Mouse (Mus musculus) myocyte (in vitro differentiated cells): ENCODE measurements around the gene Cbx4. TPM values are rescaled to one million over a fixed set of nuclear protein-coding genes. Genes with fewer than 3 reads are reported as not detected.

Source experiments
- H3K27me3 ChIP-seq: one replicate; pipeline ENCODE4 v1.6.1; 2011; ENCODE audit not compliant: control insufficient read depth, insufficient read depth, insufficient read length
- H3K36me3 ChIP-seq: one replicate; pipeline ENCODE4 v1.6.1; 2011; ENCODE audit not compliant: control insufficient read depth, insufficient read depth
- H3K4me2 ChIP-seq: one replicate; pipeline ENCODE4 v1.6.1; 2011; ENCODE audit warnings: low read depth, control low read depth
- H3K4me3 ChIP-seq: one replicate; pipeline ENCODE4 v1.5.1; 2011; ENCODE audit warnings: mild to moderate bottlenecking, control low read depth, moderate library complexity
- H3K79me2 ChIP-seq: one replicate; pipeline ENCODE4 v1.6.1; 2011; ENCODE audit not compliant: control insufficient read depth, insufficient read depth
- H3ac ChIP-seq: one replicate; pipeline ENCODE4 v1.6.1; 2011; ENCODE audit not compliant: control insufficient read depth, insufficient read length
- CEBPB ChIP-seq: IDR thresholded peaks from 2 replicates; pipeline ENCODE4 v1.6.1; 2011; ENCODE audit warnings: mild to moderate bottlenecking, moderate library complexity; ENCODE audit not compliant: poor library complexity, insufficient read depth, severe bottlenecking
- E2F4 ChIP-seq: IDR thresholded peaks from one replicate; pipeline ENCODE4 v1.6.1; 2011; ENCODE audit warnings: mild to moderate bottlenecking, control low read depth, moderate library complexity; ENCODE audit not compliant: insufficient read depth
- MAX ChIP-seq: IDR thresholded peaks from one replicate; pipeline ENCODE4 v1.6.1; 2011; ENCODE audit warnings: low read depth, mild to moderate bottlenecking, control low read depth
- MYOD1 ChIP-seq, 3 experiments: IDR thresholded peaks; one replicate each; pipeline ENCODE4 v1.6.1; 2011; ENCODE audit warnings: control low read depth in 2 of 3, low read depth in 2 of 3, mild to moderate bottlenecking in 2 of 3, moderate library complexity in 1 of 3; ENCODE audit not compliant: insufficient read length in 2 of 3, control insufficient read depth in 1 of 3
- MYOG ChIP-seq, 3 experiments: IDR thresholded peaks; one replicate each; pipeline ENCODE4 v1.6.1; 2011; ENCODE audit warnings: control low read depth in 2 of 3, low read depth in 2 of 3, mild to moderate bottlenecking in 2 of 3; ENCODE audit not compliant: insufficient read length in 2 of 3, control insufficient read depth in 1 of 3, insufficient read depth in 1 of 3
- POLR2A ChIP-seq: IDR thresholded peaks from one replicate; pipeline ENCODE4 v1.6.1; 2011; ENCODE audit warnings: low read depth, mild to moderate bottlenecking, control low read depth, moderate library complexity; ENCODE audit not compliant: insufficient read length
- POLR2AphosphoS2 ChIP-seq: IDR thresholded peaks from one replicate; pipeline ENCODE4 v1.6.1; 2011; ENCODE audit warnings: low read depth, control low read depth; ENCODE audit not compliant: insufficient read length
- REST ChIP-seq: IDR thresholded peaks from one replicate; pipeline ENCODE4 v1.6.1; 2011; ENCODE audit warnings: mild to moderate bottlenecking, control low read depth, moderate library complexity; ENCODE audit not compliant: insufficient read depth, insufficient read length
- SRF ChIP-seq: IDR thresholded peaks from one replicate; pipeline ENCODE4 v1.6.1; 2011; ENCODE audit warnings: low read depth; ENCODE audit not compliant: control insufficient read depth, insufficient read length
- TCF12 ChIP-seq: IDR thresholded peaks from one replicate; pipeline ENCODE4 v1.6.1; 2011; ENCODE audit warnings: mild to moderate bottlenecking, control low read depth; ENCODE audit not compliant: poor library complexity, insufficient read depth, severe bottlenecking
- USF1 ChIP-seq: IDR thresholded peaks from one replicate; pipeline ENCODE4 v1.6.1; 2011; ENCODE audit warnings: low read depth, mild to moderate bottlenecking, control low read depth, moderate library complexity
- polyA plus RNA-seq: library from polyadenylated mRNA; unstranded; fragments of >200 nt; fragmentation: generic; extraction: Trizol; gene quantifications from one replicate; pipeline ENCODE4 v1.2.1, GENCODE M21; 2012; ENCODE audit warnings: missing spikeins

Gene Cbx4
- polyA plus RNA-seq, 1 experiment: 29.9 TPM

DNA sequence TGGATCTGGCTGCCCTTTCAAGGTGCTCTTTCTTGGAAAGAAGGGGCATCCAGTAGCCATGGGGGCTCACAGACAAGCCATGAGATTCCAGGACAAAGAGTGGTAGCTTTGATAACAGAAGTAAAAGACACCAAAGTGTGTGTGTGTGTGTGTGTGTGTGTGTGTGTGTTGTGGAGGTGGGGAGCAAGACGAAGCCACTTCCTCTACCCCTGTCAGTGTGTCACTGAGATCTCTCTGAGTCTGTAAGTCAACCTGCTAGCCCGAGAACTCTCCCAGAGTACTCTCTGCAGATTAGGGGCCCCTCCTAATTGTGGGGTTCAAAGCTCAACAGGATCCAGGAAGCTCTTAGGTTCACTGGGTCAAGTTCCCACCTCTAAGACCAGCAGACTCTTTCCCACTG is 35.7 kb downstream of the Cbx4 start:
- H3K79me2 ChIP-seq: no peaks in the 10 kb centered on the region
- H3K36me3 ChIP-seq: no peaks in the 10 kb centered on the region
- peaks cover 27% of the 10 kb centered on the region for H3K27me3 ChIP-seq
- no peak overlapping the region for H3K4me3 ChIP-seq
- H3K4me2 ChIP-seq: no peak overlapping the region
- H3ac ChIP-seq: no peak overlapping the region
- TF ChIP-seq POLR2AphosphoS2 (no peak), POLR2A (no peak), USF1 (no peak), MYOD1 (IDR thresholded peaks at IDR 0.05; ENCODE audit: control insufficient read depth in 1 of 3, insufficient read length in 2 of 3, low read depth in 2 of 3) (no peak), MYOG (IDR thresholded peaks at IDR 0.05; ENCODE audit: control insufficient read depth in 1 of 3, insufficient read depth in 1 of 3, insufficient read length in 2 of 3, low read depth in 2 of 3) (no peak), E2F4 (no peak), MAX (no peak), REST (no peak), CEBPB (no peak), SRF (no peak), TCF12 (no peak)

DNA sequence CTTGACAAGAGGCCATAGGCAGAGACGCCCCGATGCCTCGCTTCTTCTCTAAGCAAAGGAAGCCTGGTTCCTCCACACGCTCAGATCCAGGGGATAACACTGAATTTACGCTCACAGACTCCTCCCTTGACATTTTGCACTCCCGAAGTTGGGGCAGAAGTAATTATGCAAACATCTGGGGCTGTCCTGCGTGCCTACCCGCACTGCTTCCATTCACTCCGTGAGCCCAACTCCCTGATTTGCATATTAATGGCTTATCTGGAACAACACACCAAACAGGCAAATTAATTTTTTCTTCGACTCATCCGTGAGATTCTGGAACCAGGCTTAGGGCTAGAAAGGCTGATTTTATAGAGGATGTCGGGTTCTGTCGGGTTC is 37.9 kb downstream of the Cbx4 start:
- H3K79me2 ChIP-seq: no peaks in the 10 kb centered on the region
- H3K36me3 ChIP-seq: no peaks in the 10 kb centered on the region
- TF ChIP-seq TCF12: no peak
- TF ChIP-seq CEBPB: no peak
- no peak for TF ChIP-seq REST
- TF ChIP-seq SRF: no peak
- no peak for TF ChIP-seq MAX
- TF ChIP-seq POLR2A: no peak
- no peak overlapping the region for H3K4me2 ChIP-seq
- H3K4me3 ChIP-seq: no peak overlapping the region
- H3ac ChIP-seq: no peak overlapping the region
- H3K27me3 ChIP-seq: peaks cover 36% of the 10 kb centered on the region

DNA sequence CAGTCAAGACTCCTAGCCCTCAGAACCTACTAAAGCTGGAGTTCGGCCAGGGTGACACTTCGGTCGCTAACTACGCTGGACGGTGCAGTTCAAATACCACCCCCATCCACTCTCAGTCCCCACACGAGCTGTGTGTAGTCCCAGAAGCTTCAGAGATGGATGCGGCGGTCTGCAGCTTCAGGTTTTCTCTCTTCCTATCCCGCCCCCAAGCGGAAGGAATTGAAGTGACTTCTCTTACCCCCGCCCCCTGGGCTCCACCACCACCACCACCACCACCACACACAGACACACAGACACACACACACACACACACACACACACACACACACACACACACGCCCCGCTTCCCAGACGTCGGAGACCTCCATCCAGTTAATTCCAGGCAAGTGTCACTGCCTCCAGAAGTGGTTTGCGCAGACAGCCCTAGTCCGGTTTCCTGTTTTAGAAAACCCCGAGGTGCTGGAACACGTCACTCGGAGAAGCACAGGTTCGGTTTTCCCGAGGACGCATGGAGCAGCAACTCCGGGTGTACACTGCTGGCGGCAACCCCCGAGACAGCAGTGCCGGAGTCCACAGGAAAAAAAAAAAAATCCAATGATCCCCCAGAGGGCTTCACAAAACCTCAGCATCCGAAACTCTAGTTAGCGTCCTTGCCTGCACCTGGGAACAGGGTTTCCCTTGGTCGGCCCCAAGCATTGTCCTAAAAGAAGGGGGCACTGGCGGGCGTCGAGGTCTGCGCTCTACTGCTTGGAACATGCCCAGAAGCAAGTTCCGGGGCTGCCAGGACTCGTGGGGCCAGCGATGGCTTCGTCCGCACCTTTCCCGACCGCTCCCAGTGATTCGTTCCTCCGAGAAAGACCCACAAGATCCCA is 38.5 kb downstream of the Cbx4 start:
- peaks cover 37% of the 10 kb centered on the region for H3K27me3 ChIP-seq
- no peak for TF ChIP-seq MAX
- TF ChIP-seq MYOG (IDR thresholded peaks at IDR 0.05; ENCODE audit: control insufficient read depth in 1 of 3, insufficient read depth in 1 of 3, insufficient read length in 2 of 3, low read depth in 2 of 3): no peak
- TF ChIP-seq SRF: no peak
- no peak for TF ChIP-seq MYOD1 (IDR thresholded peaks at IDR 0.05; ENCODE audit: control insufficient read depth in 1 of 3, insufficient read length in 2 of 3, low read depth in 2 of 3)
- no peak for TF ChIP-seq TCF12
- no peak for TF ChIP-seq CEBPB
- no peak for TF ChIP-seq USF1
- no peak for TF ChIP-seq POLR2A
- H3K36me3 ChIP-seq: no peaks in the 10 kb centered on the region
- H3K4me2 ChIP-seq: peak overlapping the region; percentile 76
- H3K79me2 ChIP-seq: no peaks in the 10 kb centered on the region
- H3ac ChIP-seq: no peak overlapping the region
- H3K4me3 ChIP-seq: peak overlapping the region; percentile 12

DNA sequence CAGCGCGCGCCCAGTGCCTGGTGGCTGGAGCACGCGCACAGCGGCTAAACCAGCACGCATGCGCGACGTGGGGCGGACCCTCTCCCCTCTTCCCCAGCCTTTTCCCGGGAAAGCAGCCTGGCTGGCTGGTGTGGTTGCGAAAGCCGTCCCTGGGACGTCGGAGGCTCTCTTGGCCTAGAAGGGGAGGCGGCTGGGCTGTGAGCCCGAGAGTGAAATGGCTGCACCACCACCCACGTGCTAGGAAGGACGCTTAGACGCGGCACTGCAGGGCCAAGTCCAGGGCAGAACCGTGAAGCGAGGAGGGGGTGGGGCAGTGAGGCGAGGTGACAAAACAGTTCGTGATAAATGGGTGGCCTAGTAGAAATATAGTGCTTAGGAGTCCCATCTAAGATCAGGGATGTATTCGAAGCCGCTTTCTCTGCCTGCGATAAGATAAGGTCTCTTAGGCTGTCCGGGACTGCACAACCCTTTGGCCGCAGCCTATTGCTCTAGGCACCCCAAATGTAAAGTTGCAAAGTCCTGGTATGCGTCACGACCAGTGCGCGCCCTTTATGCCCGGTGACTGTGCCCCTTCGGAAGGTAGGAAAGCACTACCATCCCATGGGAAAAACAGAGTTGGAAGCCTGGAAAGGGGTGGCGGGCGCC is 39.3 kb downstream of the Cbx4 start:
- no peaks in the 10 kb centered on the region for H3K79me2 ChIP-seq
- TF ChIP-seq POLR2A (peak; percentile 34), CEBPB (0 out of 2 replicates have a peak, but pooled peaks have one; percentile 4), MYOD1 (IDR thresholded peaks at IDR 0.05; ENCODE audit: control insufficient read depth in 1 of 3, insufficient read length in 2 of 3, low read depth in 2 of 3) (no peak)
- no peaks in the 10 kb centered on the region for H3K36me3 ChIP-seq
- H3K27me3 ChIP-seq: peaks cover 41% of the 10 kb centered on the region
- peak overlapping the region; percentile 12 for H3K4me3 ChIP-seq
- H3ac ChIP-seq: no peak overlapping the region
- H3K4me2 ChIP-seq: peak overlapping the region; percentile 76

DNA sequence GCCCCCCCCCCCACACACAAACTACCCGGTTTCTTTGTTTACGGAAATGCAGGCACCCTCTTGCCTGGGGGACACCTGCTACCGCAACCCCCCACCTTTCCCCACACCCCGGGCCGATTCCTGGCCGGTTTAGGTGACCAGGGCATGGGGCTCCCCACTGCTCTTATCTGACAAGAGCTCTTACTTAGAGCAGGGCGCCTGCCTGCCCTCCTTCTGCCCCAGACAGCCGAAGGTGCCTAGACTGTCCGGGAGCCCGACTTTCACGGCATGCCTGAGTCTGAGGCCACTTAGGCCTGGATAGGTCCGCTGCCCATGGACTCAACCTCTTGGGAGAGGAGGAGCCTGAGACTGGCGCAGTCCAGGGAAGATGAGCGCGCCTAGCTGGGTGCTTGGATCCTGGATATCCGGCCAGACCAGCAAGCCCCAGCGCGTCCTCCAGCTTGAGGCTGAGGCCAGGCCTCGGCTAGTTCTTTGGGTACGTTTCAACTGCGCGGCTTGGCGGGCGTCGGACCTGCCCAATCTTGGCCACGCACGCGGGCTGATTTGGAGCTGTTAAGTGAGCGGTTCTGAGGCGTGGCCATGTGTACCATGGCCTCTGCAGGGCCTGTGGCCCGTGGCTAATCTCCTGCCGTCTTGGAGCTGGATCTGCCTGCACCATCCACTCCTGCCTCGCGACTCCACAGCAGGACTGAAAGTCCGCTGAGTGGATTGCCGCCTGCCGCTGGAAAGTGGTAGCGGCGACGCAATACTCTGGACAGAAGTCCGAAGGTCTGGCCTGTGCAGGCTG is 41.3 kb downstream of the Cbx4 start:
- peaks cover 36% of the 10 kb centered on the region for H3K27me3 ChIP-seq
- no peak overlapping the region for H3ac ChIP-seq
- H3K4me3 ChIP-seq: no peak overlapping the region
- no peaks in the 10 kb centered on the region for H3K36me3 ChIP-seq
- peaks cover 8% of the 10 kb centered on the region for H3K79me2 ChIP-seq
- no peak for TF ChIP-seq E2F4
- no peak for TF ChIP-seq MAX
- TF ChIP-seq SRF: no peak
- no peak for TF ChIP-seq CEBPB
- no peak overlapping the region for H3K4me2 ChIP-seq
